Mouse (Mus musculus) gastrocnemius, adult 8-10 months (tissue): ENCODE measurements around the gene Arhgef12. TPM values are rescaled to one million over a fixed set of nuclear protein-coding genes. Genes with fewer than 3 reads are reported as not detected.
A peak's percentile ranks its signal among the peaks of the same experiment; 100 is the strongest.
"Not testable (repeated sequence)": the region's sequence is repeated elsewhere in the genome, so short reads cannot be mapped to it uniquely, and the experiment has no call there.

Source experiments
- DNase-seq, 2 experiments: peaks; one replicate each; pipeline ENCODE4 v3.0.0; 2022; ENCODE audit warnings: low spot score in 2 of 2
- total RNA-seq, 4 experiments: library from RNA; stranded (reverse); gene quantifications; 2 replicates each; pipeline ENCODE4 v1.2.4; 2022

Arhgef12 gene
- 10 to 100 TPM; 41.1 to 64.5 (median 52.8) TPM for total RNA-seq

DNA sequence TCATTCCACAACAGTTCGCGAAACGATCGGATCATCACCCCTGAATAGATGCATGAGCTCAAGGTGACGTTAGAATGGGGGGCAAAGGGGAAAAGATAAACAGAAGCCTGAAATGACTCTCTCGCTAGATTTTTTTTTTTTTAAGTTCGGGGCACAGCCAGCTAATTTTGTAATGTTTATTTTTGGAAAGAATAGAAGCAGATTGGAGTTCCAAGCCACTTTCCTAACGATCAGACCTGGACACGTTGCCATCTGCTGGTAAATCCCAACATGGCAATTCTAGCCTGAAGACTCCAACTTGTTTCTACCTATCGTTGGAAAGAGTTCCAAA lies at the start of gene Arhgef12:
Gene Arhgef12 (minus strand): TSS at position 53 of the 331 bp plus-strand sequence.
- peak; percentile 38 to 40 for DNase-seq

DNA sequence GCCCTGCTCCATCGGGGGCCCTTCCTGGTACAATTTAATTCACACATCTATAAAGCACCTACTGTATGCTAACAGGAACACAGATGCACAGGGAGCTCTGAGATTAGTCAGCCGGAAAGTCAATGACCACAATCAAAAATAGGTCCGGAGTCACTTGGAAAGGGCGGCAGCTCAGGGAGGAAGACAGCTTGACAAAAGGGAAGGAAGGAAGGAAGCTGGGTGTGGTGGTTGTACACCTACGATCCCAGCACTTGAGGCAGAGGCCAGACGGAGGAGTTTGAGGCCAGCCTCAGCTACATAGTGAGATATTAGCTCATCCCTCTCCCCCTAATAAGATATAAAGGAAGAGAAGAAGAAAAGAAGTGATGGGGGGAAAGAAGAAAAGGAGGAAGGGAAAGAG lies 48.9 kb upstream of the Arhgef12 start:
- DNase-seq = no peak

DNA sequence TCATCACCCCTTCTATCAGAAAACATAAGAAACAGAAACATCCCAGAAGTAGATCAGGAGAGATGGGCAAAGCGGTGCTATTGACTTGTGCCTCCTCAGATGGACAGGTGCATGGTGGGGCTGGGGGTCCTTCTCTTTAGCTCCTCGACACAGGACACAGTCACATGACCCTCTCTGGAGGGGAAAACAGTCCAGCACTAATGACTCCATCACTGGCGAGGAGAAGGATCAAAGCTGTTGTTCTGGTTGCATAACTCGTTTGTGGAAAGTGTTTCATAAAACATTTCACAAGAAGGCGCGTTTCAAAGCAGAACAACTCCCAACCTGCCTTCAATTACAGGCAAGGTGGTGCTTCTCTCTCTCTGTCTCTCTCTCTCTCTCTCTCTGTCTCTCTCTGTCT lies 44.7 kb upstream of the Arhgef12 start:
- no peak for DNase-seq

DNA sequence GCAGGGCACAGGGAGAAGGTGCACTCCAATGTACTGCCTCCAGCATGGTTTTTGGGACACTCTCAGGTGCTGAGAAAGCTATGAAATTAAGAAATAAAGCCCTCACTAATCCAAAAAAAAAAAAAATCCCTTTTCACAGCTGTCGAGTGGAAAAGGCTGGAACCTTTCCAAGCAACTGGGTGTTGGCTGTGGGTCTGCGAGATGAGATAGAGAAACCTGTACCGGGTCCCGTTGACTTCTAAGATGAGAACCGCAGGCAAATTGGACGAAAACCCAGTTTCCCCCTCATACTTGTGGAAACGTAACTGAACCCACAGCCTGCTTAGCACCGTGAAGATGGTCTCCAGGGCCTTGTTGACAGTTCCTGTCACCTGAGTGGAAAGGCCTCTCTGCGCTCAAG lies 43.9 kb upstream of the Arhgef12 start:
- DNase-seq = no peak

DNA sequence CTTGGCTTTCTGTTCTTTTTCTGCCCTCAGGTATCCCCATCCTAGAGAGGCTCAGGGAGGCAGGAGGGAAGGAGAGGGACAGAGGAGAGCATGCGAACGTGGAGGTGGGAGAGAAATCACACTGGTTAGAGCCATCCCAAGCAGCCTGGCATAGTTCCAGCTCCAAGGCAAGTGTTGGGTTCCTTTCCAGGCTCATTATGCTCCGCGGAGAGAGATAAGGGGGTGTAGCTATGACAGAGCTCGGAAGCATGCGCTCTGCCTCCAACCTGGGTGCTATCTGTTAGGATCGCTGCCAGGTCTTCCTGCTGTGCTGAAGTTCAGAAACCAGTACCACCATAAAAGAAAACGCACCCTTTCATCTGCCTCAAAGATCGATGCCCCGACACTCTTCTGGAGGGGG lies 43.0 kb upstream of the Arhgef12 start:
- no peak for DNase-seq

DNA sequence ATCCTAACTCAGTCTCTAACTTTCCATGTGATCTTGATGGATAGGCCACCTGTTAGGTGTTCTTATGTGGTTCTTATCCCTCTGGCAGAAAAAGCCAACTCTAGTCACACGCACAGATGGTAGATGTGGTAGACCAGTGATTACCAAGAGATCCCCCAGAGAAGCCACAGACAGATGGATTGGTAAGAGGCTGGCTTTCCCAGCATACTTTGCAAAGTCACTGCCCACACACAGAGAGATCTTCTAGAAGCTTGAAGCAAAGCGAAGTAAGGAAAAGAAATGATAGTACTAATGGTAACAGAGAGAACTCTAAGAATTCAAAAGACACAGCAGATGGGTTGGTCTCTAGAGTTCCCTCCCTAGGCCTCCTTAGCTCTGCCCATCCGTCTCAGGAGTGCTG lies 42.5 kb upstream of the Arhgef12 start:
- DNase-seq = no peak

DNA sequence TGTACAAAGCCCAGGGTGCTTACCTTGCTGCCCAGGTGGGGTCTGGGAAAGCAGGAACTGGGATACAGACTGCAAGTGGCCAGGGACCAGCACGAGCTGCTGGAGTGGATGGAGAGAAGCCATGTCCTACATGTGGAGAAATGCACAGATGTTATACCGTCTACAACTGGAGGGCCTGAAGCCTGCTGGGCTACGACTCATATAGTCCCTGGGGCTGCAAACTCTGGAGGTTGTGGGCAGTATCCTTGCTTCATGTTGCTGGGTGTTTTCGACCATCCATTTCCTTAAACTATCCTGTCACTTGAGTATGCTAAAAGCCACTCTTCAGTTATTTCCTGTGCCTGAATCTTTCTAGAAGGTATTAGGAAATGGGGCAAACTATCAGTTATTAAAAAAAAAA lies 38.2 kb upstream of the Arhgef12 start:
- DNase-seq = no peak

DNA sequence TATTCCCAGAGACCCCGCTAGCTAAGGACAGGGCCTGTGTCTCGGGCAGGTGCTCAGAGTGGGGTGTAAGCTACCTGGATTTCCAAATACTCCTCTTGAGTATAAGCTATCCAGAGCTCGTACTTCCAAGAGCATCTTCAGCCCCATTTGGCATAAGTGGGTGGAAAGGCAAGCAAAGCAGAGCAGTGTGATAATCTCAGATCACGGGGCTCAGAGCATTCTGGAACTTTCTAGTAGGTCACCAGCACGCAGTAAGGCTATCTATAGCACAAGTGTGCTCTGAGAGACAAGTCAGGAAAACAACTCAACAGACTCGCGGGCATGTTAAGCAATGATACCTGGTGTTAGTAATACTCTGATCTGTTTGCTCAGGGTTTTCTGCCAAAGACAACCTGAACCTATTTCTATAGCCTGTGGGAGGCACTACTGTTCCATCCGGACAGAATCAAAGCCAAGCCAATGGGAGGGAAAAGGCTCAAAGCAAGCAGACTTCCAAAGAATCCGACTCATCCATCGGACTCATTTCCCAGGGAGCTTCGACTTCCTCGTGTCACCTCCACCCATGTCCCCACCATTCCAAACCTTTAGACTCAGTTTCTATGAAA lies 37.3 kb upstream of the Arhgef12 start:
- no peak for DNase-seq

DNA sequence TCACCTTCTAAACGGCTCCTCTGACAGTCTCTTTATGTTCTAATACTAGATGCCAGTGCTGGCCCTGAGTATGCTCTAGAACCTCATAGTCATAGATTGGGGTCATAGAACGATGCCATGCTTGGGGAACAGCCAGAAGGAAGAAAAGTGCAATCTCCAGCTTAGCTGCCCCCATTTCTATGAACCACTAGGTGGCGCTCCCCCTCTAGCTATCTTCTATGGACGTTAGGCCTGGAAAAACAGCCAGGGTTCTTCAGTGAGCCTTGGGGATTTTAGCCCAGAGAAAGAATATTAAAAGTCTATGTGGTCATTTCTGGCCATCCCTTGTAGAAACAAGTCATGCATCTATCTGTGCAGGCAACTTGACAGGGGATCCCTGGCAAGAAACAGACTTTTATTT lies 34.8 kb upstream of the Arhgef12 start:
- DNase-seq = peak; percentile 40 to 47

DNA sequence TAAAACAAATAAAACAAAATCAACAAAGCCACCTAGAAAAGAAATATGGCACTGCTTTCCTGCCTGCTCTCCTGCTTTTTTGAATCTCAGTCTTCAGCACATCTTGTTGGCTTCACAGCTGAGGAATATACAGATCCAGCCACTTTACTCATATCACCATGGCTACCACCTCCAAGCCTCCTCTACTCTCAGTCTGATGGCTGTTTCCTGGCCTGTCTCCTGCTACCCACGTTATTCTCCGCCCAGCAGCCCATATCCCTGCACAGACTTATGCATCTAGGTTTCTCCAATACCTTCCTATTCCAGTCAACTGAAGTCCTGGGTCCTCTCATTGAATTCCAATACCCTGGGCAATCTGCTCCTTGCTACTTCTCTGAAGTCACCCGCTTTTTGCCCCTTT lies 26.5 kb upstream of the Arhgef12 start:
- no peak for DNase-seq

DNA sequence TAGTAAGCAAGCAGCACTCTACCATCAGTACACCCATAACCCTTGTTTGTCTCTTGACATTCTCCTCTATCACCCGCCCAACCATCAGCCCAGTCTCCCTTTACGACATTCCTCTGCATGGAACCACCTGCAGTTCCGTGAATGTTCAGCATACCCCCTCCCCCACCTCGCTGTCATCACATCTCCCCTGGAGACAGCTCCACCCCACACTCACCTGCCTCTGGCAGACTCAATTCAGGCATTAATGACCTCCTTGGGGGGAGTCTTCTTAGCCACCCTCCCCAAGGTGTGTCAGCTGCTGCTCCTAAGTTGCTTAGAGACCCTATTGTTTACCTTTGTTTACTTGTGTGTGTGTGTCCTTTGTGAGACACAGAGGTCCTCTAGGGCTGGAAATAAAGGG lies 25.3 kb upstream of the Arhgef12 start:
- no peak for DNase-seq

DNA sequence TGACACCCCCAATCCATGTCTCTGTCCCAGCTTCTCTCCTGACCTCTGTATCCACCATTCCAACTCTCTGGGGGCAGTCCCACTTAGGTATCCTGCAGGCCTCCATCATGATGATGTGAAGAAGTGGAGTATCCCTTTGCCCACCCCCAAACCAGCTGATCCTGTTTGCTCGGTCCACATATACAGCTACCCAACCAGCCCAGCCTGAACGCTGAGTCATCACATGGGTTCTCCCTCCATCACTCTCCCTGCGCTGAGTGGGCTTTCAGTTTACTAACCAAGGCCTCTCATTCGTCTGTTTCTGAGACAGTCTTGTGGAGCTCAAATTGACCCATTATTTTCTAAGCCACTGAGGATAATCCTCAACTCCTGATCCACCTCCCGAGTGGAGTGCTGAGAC lies 24.9 kb upstream of the Arhgef12 start:
- DNase-seq = no peak

DNA sequence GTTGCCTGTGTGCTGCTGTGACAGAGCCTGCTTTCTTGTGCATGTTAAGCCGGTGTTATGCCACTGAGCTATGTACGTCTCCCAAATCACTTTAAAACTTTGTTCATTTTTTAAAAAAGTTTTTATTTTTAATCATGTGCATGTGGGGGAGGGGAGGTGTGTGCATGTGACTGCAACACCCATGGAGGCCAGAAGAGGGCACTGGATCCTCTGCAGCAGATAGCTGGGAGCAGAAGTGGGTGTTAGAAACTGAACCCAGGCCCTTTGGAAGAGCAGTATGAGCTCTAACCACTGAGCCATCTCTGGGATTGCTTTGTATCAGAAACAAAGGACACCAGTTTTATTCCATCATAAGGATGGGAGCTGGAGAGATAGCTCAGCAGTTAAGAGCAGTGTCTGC lies 23.6 kb upstream of the Arhgef12 start:
- DNase-seq = no peak

DNA sequence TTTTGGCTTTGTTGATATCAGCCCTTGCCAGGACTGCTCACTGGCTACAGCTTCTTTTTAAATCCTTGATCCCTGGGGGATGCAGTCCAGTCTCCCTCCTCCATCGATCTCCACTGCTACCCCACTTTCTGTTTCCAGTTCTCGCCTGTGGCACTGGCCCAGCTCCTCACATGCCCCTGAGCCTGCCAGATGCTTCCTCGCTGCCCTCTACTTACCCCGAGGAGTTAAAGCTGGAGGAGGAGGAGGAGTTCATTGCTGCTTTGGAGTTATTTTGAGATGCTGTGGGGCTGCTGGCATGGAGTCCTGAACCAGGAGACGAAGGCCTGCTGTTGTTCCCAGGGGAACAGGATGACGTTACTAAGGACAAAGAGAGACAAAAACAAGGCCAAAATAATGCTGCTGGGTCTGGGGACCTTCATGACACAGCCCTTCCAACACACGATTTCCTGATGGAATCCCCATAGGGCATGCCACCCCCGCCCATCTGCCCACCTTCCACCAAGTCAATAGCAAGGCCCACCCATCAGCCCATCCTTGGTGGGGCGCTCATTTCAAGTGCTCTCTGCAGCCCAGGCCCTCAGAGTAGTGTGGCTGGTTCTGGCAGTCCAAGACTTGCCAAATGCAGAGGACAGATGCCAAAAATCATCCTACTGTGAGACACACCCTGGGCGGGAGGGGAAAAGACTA lies 20.2 kb upstream of the Arhgef12 start:
- peak; percentile 59 to 68 for DNase-seq

DNA sequence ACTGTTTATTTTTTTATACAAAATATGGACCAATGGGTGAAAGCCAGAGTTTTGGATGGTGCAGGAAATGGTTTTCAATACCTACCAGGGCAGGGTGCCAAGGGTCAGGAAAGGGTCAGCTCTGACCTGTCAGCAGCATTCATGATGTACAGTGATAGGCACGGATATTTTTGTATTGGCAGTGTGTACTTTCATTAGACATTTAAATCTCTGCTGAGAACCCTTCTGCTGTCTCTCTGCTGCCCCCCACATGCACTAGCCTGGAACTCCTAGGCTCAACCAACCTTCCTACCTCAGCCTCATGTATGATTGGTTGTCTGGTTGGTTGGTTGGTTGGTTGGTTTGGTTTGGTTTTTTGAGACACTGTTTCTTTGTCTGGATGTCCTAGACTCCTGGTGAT lies 15.3 kb upstream of the Arhgef12 start:
- DNase-seq = no peak

DNA sequence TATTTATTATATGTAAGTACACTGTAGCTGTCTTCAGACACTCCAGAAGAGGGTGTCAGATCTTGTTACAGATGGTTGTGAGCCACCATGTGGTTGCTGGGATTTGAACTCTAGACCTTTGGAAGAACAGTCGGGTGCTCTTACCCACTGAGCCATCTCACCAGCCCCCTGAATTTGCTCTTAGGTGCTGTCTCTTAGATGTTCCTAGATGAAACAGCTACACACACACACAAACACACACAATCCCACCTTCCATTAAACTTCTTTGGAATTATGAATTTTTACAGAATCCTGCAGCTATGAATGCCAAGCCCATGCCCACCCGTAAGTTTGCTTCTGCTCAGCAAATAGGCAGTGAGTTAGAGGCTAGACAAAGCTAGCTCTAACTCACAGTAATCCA lies 14.9 kb upstream of the Arhgef12 start:
- DNase-seq = not testable (repeated sequence)

DNA sequence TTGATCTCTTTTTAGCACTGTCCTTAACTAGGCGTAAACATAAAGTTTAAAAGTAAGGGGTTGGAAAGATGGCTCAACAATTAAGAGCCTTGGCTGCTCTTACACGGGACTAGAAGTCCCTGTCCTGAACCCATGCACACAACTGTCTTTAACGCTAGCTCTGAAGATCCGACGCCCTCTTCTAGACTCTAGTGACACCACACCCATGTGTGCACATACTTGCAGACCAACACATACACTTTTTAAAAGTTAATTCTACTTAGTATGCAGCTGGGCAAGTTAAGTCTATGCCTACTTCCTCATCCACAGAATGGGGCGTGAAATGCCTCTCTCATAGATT lies 9.9 kb upstream of the Arhgef12 start:
- DNase-seq = no peak

DNA sequence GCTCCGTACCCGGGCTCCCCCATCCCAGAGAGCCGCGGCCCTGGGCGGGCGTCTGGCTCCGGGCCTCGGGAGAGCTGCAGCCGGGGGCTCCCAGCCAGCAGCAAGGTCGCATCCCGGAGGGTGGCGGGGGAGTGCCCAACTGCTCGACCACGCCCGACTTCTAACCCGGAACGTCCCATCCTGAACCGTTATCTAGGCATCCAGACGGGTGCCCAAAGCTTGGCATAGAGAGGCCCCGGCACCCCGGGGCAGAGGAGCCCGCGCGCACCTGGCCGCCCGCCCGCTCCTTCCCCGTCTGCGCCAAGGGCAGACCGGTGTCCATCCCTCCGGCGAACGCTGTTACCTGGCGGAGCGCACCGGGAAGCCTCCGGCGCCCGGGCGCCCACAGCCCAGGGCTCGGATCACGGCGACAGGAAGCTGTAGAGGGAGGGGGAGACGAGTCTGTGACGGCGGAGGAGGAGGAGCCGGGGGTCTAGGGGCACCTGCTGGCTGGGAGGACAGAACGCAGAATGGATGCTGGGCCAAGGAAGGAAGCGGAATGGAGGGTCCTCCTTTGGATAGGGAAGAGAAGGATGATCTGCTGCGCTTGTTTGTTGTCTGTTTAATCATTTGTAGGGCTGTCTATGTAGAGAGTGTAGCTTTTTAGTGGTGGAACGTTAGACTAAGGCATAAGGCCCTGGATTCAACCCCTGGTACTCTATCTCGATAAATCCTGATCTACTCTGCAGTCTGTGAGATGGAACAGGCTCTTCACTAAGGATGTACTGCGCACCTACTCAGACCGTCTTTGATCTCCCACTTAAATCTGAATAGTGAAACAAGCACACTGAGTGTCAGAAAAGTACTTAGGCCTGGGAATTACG lies 9.3 kb upstream of the Arhgef12 start, which contains the start of gene Tmem136:
Gene Tmem136 (minus strand): TSS at position 437 of the 863 bp plus-strand sequence.
- DNase-seq = peak; percentile 36 to 38

DNA sequence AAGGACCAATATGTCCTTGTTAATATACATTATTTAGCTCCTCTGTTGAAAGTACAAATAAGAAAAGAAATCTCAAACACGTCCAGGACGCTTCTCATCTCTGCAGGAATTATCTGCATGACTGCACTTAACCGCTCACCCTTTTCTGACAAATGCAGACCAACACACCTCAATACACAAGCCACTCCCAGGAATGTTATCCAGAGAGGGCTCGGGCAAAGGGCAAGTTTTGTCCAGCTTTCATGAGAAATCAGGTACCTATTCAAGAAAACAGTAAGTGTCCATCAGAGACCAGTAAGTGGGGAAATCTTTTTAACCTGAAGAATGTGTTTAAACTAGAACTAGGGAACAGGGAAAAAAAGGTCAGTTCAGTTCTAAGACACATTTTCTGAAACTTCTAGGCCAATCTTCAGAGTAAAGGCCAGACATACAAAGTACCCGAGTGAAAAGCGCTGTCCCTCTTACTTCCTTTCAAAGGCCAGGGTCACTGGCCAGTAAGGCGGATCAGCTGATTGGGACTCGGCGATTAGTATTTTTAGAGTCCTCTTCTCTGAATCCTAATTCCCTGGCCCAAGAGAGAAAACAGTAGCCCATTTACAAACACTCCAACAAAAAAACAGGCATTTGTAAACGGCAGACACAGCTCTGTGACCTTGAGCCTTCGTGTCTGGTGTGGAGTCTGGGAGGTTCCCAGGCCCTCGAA lies 8.5 kb upstream of the Arhgef12 start:
- DNase-seq = no peak

DNA sequence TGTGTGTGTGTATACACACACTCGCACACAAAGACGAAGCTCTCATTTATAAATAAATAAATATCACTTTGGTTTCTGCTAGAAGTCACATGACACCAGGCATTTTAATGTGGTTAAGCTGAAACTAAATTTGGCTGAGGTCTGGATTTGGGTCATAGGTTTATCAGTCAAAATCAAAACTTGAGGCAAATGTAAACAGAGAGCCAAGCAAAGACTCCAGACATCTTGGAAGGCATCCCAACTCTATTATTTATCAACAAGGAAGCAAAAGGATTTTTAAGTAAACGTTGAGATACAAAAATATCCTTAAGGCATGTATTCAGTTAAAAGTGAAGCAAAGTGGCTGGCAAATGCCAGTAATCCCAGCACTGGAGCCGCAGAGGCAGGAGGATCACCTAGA lies 7.8 kb upstream of the Arhgef12 start:
- no peak for DNase-seq

DNA sequence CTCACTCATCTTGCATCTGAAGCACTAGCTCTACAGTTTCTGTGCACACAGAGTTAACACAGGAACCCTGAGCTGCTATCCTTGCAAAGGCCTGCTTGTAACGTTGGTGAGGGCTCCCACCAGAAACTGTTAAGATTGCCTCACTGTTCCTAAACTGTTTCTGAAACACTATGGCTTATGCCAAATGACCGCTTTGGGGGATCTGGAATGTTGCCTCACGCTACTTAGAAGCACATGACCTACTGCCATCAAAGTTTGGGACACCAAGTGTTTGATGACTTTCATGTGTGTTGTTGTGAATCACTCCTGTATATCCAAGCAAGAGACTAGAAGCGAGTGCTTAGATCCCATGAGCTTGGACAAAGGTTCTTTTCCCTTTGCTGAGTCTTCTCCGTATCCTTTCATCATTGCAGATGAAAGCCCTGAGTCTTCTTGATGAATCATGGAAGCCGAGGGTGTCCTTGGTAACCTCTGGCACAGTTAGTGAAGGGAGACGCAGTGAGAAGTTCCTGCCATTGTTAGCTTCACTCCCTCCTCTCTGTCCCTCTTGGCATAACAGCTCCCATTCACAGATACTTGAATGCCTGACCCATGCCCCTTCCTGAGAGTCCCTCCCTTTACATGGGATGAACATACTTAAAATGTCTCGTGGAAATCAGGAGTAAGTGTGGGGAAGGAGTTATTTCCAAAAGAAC lies 3.4 kb upstream of the Arhgef12 start:
- no peak for DNase-seq
